Mouse (Mus musculus): ENCODE results near the gene Hoxc12.

Hoxc12 gene

DNA sequence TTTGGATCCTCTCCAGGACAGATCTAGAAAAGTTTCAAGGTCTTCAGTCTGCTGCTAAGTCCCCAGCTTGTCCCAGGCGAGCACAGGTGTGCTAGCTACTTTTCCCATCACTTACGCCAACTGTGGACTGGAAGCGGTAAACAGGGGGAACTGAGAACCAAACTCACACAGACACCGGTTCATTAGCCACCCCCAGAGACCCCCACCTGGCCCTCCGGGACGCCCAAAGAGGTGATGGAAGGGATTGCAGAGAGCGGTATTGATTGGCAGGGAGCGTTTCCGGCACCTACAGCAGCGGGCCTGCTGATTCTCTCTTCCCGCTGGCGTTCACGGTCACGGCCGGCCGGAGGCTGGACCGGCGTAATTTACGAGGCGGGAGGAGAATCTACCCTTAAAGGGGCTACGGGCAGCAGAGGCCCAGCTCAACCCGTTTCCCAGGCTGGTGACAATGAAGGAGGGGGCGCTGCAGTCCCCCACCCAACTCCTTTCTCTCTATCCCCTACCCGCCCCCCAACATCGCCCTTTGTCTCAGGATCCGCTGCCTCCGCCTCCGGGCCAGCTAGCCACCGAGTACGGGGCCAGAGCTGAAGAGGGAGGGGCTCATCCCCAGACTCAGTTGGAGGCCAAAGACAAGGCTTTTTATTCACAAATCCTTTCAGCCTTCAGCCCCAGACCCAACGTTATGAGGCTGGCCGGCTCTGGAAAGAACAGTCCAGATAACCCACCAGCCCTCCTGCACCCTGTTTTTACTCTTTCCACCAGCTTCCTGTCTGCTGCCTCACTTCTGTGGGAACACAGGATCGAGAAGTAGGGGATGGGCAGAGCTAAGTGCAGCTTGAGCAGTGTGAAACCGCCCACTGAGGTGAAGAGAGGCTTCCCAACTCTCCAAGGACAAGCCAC is 2.9 kb downstream of the Hoxc12 start:
- DNase-seq, result no peak

- no peak for DNase-seq
These were observed 6.3 kb downstream of the Hoxc12 start for GRCm38 (mm10) chr15:102942739-102943467.

DNA sequence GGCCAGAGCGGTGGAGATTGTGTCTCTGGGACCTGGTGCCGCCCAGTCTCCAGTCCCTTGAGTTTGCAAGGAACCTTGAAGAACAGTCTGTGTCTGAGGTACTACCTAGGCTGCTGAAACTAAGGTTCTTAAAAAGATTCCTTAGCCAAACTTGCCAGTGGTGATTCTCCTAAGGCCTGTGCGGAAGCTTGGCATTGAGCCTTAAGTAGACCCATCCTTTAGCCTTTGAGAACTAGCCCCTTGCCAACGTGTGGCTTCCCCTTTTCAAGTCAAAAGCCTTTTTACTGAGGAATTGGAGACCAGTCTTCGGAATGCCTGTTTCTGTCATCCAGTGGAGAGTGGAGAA is 6.9 kb downstream of the Hoxc12 start:
- DNase-seq, result no peak

DNA sequence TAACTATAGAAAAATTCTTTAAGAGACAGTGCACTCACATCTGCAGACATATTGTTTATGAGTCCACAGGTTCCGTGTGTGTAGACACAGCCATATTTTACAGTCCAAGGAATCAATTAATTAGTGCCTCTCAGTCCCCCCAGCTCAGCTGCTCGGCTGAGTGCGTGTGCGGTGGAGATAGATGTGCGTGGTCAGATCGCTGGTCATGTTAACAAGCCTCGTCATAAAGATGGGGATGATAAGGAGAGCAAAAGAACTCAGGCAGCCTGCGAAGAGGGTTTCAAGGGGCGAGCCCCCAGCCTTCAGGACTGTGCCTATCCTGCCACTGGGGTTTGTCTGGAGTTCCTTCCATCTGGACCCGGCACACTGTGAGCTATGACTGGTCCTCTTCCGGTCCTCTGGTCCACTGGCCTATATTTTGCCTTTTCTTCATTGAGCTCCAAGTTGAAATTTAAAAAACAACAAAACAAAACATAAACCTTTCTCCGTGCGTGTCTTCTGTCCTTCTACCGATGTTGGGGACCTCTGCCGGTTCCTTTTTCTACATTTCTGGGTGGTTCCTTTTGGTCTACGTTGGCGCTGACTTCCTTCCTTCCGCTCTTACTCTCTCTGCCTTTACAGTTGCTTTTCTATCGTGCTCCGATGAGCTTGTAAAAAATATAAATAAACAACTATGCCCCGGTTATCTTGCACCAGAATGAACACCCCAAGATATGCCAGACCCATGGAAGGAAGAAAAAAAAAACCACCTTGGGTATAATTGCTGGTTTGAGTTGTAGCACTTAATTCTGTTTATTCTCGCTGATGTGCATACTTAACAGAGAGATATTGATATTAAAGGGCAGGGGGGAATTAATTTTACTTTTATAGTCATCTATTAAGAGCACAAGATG is 8.9 kb downstream of the Hoxc12 start:
- DNase-seq, result no peak

- no peak for DNase-seq
These were observed 10.7 kb downstream of the Hoxc12 start for GRCm38 (mm10) chr15:102947276-102947675.

DNA sequence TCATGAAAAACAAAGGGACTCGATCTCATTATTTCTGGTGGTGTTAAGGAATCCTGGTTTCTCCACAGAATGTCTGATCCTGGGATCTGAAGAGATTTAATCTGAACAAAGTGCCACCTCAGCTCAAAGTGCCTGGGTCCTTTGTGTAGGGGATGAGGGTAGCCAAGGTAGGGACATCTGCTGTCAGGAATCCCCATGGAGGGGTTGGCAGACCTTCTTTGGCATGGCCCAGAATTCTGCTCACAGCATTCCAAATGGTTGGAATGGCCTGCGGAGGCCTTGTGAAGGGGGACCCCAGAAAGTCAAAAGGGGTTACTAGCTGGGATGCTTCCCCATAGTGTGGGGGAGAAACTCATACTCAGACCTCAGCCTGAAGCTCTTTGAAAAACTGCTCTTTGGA is 12.3 kb downstream of the Hoxc12 start:
- no peak for DNase-seq

DNA sequence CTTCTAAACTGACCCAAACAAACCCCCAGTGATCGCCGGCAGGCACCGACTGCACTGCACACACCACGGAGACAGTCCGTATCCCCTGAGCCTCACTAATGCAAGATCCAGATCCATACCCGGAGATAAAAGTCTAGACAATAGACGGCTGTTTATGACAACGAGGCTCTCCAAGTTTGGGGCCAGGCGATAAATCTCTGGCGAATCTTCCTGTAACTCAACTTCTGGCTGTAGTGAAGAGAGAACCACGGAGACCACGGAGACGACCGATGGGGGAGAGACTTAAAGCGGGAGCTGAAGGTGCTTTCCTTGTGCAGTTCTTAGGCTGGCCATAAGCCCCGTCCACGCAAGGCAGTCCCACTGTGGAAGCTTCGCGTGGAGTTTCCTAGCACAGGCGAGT is 13.1 kb downstream of the Hoxc12 start:
- DNase-seq, result no peak

- DNase-seq, result no peak
These were observed 14.3 kb downstream of the Hoxc12 start for GRCm38 (mm10) chr15:102950877-102951276.

GRCm38 (mm10) chr15:102953561-102953960 is 17.0 kb downstream of the Hoxc12 start:
- DNase-seq, result no peak

- no peak for DNase-seq
These were observed 17.8 kb downstream of the Hoxc12 start, which contains the start of gene Hoxc11 for GRCm38 (mm10) chr15:102954192-102955006. Gene Hoxc11 (plus strand): TSS chr15:102954427.

DNA sequence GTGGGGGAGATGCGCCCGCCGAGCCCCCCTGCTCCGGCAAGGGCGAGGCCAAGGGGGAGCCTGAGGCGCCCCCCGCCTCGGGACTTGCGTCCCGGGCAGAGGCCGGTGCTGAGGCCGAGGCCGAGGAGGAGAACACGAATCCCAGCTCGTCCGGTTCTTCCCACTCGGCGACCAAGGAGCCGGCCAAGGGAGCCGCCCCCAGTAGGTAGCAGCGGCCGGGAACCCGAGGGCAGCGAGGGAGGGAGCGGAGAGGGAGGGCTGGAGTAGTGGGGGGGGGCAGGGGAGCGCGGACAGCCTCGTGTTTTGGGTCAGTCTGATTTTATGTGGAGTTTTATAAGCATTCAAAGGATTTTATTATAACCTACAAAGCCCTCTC is 18.4 kb downstream of the Hoxc12 start:
- DNase-seq, result no peak

- DNase-seq, result no peak
These were observed 19.5 kb downstream of the Hoxc12 start for GRCm38 (mm10) chr15:102955833-102956640.

DNA sequence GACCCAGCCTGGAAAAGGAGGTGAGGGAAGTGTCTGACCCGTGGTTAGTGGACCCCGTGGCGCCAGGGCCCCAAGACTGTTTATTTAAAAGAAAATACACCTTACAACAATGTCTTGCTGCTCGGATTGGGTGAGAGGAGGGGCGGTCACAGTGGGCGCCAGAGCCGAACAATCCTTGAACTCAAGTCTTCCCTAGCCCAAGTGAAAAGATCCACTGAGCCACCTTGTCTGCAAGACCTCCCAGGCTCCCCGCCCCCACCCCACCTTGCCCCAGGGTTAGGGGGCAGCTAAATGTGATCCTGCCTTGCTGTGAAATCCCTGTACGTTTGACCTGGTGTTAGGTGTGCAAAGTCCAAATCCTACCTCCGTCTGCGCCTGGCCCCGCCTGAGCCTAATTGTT is 20.3 kb downstream of the Hoxc12 start:
- DNase-seq, result no peak

- no peak for DNase-seq
These were observed 23.2 kb downstream of the Hoxc12 start for GRCm38 (mm10) chr15:102959663-102960191.

GRCm38 (mm10) chr15:102961728-102962127 is 25.2 kb downstream of the Hoxc12 start:
- DNase-seq, result no peak

DNA sequence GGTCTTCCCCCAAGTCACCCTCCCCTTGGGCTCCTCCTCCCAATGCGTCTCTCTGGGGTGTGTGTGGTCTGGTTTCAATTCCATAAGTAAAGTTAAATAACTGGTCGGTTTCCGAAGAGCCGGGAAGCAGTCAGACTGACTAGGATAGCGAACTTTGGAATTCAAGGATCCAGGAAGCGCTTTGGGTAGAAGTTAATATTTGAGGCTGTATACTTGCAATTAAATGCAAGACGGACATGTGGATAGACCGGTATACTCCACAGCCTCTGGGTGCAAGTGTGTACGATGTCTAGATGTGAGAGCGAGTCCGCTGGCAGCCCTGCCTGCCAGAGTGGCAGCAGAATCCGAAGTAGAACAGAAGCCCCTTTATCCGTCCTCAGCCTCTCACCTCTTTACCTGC is 25.9 kb downstream of the Hoxc12 start:
- DNase-seq, result no peak

GRCm38 (mm10) chr15:102963259-102963658 is 26.7 kb downstream of the Hoxc12 start:
- no peak for DNase-seq

GRCm38 (mm10) chr15:102963671-102964640 is 27.4 kb downstream of the Hoxc12 start:
- peak; percentile 11 for DNase-seq

DNA sequence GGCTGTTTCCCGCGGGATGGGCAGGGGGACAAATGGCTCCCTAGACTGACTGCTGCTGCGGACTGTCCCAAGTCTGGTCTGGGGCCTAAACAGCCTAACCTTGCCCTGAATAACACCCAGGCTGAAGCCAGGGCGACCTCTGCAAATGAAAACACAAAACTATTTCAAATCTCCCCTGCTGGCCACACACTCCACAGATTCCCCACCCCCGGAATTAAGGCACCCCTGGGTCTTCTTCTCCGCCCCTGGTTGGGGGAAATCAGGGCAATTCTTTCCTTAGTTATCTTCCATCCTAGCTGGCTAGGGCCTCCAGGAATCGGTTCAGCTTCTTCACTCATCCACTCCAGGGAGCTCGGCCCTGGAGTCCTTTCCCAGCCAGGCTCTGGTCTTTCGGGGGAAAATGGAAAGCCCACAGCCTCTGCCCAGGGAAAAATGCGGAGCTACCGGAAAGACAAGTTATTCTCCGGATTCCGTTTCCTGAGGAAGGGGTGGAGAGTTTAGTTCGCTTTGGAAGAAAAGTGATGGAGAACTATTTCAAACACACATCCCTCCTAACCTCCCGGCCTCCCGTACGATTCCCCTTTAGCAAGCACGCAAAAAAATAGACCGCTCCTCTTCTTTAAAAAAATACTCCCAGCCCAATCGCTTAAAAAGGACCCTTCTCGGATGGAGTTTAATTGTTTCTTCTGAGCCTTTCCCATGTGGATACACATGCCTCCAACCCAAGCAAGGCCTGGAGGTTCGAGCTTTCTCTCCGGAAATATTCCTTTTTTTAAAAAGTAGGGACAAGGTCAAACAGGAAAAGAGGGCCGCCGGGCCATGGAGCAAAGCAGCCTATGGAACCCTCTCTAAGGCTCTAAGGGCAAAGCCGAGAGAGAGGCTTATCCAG is 28.7 kb downstream of the Hoxc12 start:
- DNase-seq, result no peak

Data from lung, postnatal 36 days (tissue).